Mouse (Mus musculus) macrophage (primary cell): Measurements from ENCODE around the gene Sorl1. TPM values are rescaled to one million over a fixed set of nuclear protein-coding genes. Genes with fewer than 3 reads are reported as not detected.

Experiments used
- H3K27ac ChIP-seq: fragments of 350-480 bp; formaldehyde crosslinking; 2 replicates; pipeline ENCODE4 v1.9.0; 2021
- H3K36me3 ChIP-seq: fragments of 350-480 bp; formaldehyde crosslinking; 2 replicates; pipeline ENCODE4 v1.9.0; 2021; ENCODE audit errors: inconsistent target
- H3K4me3 ChIP-seq: fragments of 350-480 bp; formaldehyde crosslinking; 2 replicates; pipeline ENCODE4 v1.9.0; 2021; ENCODE audit errors: inconsistent target
- H3K79me2 ChIP-seq: fragments of 350-480 bp; formaldehyde crosslinking; 2 replicates; pipeline ENCODE4 v1.9.0; 2021; ENCODE audit errors: inconsistent target
- WGBS: methylation state at CpG from one replicate; pipeline ENCODE4 v1.1.7; 2026; ENCODE audit warnings: inconsistent platforms; ENCODE audit not compliant: missing documents; 5-methylcytosine and 5-hydroxymethylcytosine counted together
- polyA plus RNA-seq: library from polyadenylated mRNA; stranded (reverse); fragments of 250-400 nt; gene quantifications from 3 replicates; pipeline ENCODE4 v1.2.4, GENCODE M21; 2018; ENCODE audit warnings: inconsistent platforms

Sorl1 gene
- polyA plus RNA-seq, 1 experiment from 2014 or later, result 23.6 TPM

GRCm38 (mm10) chr9:42005101-42005500, 119.0 kb downstream of the Sorl1 start:
- no peak overlapping the region for H3K4me3 ChIP-seq
- peaks cover 58% of the 10 kb centered on the region; the same call in 1 of the 2 replicates for H3K36me3 ChIP-seq
- no peaks in the 10 kb centered on the region for H3K79me2 ChIP-seq
- H3K27ac ChIP-seq, result no peak overlapping the region
- whole genome bisulfite sequencing, result 95% methylated on average over 8 of the region's 8 CpGs

- 91% methylated on average over 4 of the region's 4 CpGs for WGBS
- Histone ChIP-seq H3K79me2 (no peaks in the 10 kb centered on the region), H3K36me3 (peaks cover 60% of the 10 kb centered on the region; the same call in 1 of the 2 replicates), H3K27ac (no peak overlapping the region), H3K4me3 (no peak overlapping the region)
Observed at GRCm38 (mm10) chr9:42004140-42004539, 120.0 kb downstream of the Sorl1 start.

- 58% methylated on average over 9 of the region's 12 CpGs for WGBS
- no peak overlapping the region for H3K27ac ChIP-seq
- peaks cover 50% of the 10 kb centered on the region; the same call in 1 of the 2 replicates for H3K36me3 ChIP-seq
Observed at GRCm38 (mm10) chr9:41999498-42000473, 124.3 kb downstream of the Sorl1 start.

GRCm38 (mm10) chr9:41995278-41995677, 128.8 kb downstream of the Sorl1 start:
- H3K27ac ChIP-seq, result no peak overlapping the region
- WGBS, result 94% methylated on average over 9 of the region's 9 CpGs
- H3K79me2 ChIP-seq, result no peaks in the 10 kb centered on the region
- peaks cover 30% of the 10 kb centered on the region; the same call in 1 of the 2 replicates for H3K36me3 ChIP-seq
- no peak overlapping the region for H3K4me3 ChIP-seq

More at GRCm38 (mm10) chr9:41999498-42000473, 124.3 kb downstream of the Sorl1 start:
- Histone ChIP-seq H3K4me3 (no peak overlapping the region), H3K79me2 (no peaks in the 10 kb centered on the region)

- H3K4me3 ChIP-seq, result no peak overlapping the region
- H3K36me3 ChIP-seq, result peaks cover 29% of the 10 kb centered on the region; the same call in 1 of the 2 replicates
- 100% methylated on average over 2 of the region's 5 CpGs for WGBS
- no peak overlapping the region for H3K27ac ChIP-seq
- H3K79me2 ChIP-seq, result no peaks in the 10 kb centered on the region
Observed at GRCm38 (mm10) chr9:41993821-41994220, 130.3 kb downstream of the Sorl1 start.

- no peaks in the 10 kb centered on the region for H3K79me2 ChIP-seq
- no peak overlapping the region for H3K27ac ChIP-seq
- no peak overlapping the region for H3K4me3 ChIP-seq
- 91% methylated on average over 5 of the region's 5 CpGs for WGBS
- H3K36me3 ChIP-seq, result peaks cover 32% of the 10 kb centered on the region; the same call in 1 of the 2 replicates
Observed at GRCm38 (mm10) chr9:41992841-41993240, 131.3 kb downstream of the Sorl1 start.

GRCm38 (mm10) chr9:41985636-41986035, 138.5 kb downstream of the Sorl1 start:
- Histone ChIP-seq H3K4me3 (no peak overlapping the region), H3K36me3 (peaks cover 74% of the 10 kb centered on the region), H3K79me2 (no peaks in the 10 kb centered on the region), H3K27ac (no peak overlapping the region)
- 96% methylated on average over 5 of the region's 5 CpGs for WGBS

GRCm38 (mm10) chr9:41985052-41985451, 139.0 kb downstream of the Sorl1 start:
- WGBS, result 88% methylated on average over 9 of the region's 9 CpGs
- Histone ChIP-seq H3K27ac (no peak overlapping the region), H3K79me2 (no peaks in the 10 kb centered on the region), H3K36me3 (peaks cover 77% of the 10 kb centered on the region), H3K4me3 (no peak overlapping the region)

- Histone ChIP-seq H3K79me2 (no peaks in the 10 kb centered on the region), H3K27ac (no peak overlapping the region), H3K36me3 (peaks cover 82% of the 10 kb centered on the region), H3K4me3 (no peak overlapping the region)
- WGBS, result 91% methylated on average over 11 of the region's 11 CpGs
Observed at GRCm38 (mm10) chr9:41984306-41984705, 139.8 kb downstream of the Sorl1 start.

- Histone ChIP-seq H3K36me3 (peaks cover 81% of the 10 kb centered on the region), H3K27ac (no peak overlapping the region), H3K4me3 (no peak overlapping the region), H3K79me2 (no peaks in the 10 kb centered on the region)
- WGBS, result 100% methylated on average over 3 of the region's 3 CpGs
Observed at GRCm38 (mm10) chr9:41983286-41983685, 140.8 kb downstream of the Sorl1 start.

GRCm38 (mm10) chr9:41982760-41983159, 141.3 kb downstream of the Sorl1 start:
- H3K36me3 ChIP-seq, result peaks cover 80% of the 10 kb centered on the region
- H3K79me2 ChIP-seq, result no peaks in the 10 kb centered on the region
- WGBS, result 95% methylated on average over 2 of the region's 2 CpGs
- H3K27ac ChIP-seq, result no peak overlapping the region
- no peak overlapping the region for H3K4me3 ChIP-seq

- no peak overlapping the region for H3K27ac ChIP-seq
- no peak overlapping the region for H3K4me3 ChIP-seq
- H3K79me2 ChIP-seq, result no peaks in the 10 kb centered on the region
- 97% methylated on average over 9 of the region's 9 CpGs for WGBS
- peaks cover 82% of the 10 kb centered on the region for H3K36me3 ChIP-seq
Observed at GRCm38 (mm10) chr9:41982023-41982422, 142.1 kb downstream of the Sorl1 start.

- 100% methylated on average over 4 of the region's 4 CpGs for WGBS
- Histone ChIP-seq H3K79me2 (no peaks in the 10 kb centered on the region), H3K4me3 (no peak overlapping the region), H3K36me3 (peaks cover 84% of the 10 kb centered on the region), H3K27ac (no peak overlapping the region)
Observed at GRCm38 (mm10) chr9:41981306-41981705, 142.8 kb downstream of the Sorl1 start.

GRCm38 (mm10) chr9:41980796-41981195, 143.3 kb downstream of the Sorl1 start:
- Histone ChIP-seq H3K36me3 (peaks cover 85% of the 10 kb centered on the region), H3K4me3 (no peak overlapping the region), H3K79me2 (no peaks in the 10 kb centered on the region), H3K27ac (no peak overlapping the region)
- 94% methylated on average over 5 of the region's 5 CpGs for WGBS

- Histone ChIP-seq H3K79me2 (no peaks in the 10 kb centered on the region), H3K4me3 (no peak overlapping the region), H3K36me3 (peaks cover 71% of the 10 kb centered on the region), H3K27ac (no peak overlapping the region)
- 96% methylated on average over 6 of the region's 6 CpGs for WGBS
Observed at GRCm38 (mm10) chr9:41978366-41978765, 145.7 kb downstream of the Sorl1 start.
